ENCODE assay signal across 7 mouse cellular contexts in the genomic region with DNA sequence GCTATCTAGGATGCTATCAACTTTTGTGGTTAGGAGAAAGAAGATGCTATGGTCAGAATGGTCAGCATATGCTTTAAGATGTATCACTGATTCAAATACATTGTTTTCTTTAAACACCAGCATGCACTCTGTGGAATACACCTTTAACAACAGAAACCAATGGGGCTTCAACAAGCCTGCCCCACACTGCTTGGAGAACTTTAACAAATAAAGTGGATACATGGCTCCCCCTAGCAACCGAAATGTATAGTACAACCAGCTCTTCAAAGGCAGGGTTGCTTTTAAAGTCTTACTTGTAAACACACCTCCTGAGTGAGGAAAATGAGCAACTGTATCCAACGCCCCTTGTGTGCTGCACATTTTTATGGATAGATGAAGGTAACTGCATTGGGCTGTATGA.
DNase-seq lines count a peak whose midpoint lies in the region; ATAC-seq and TF ChIP-seq lines count a peak whose summit lies in the region.

No protein-coding gene starts in this region.

- no peak overlapping the region for H3K4me2 ChIP-seq in lung, embryonic 14.5 days
- no peak overlapping the region for H3K4me2 ChIP-seq in forebrain, embryonic 15.5 days (replicated peaks)

- H3K4me1 ChIP-seq in lung, embryonic 14.5 days (ENCODE audit: insufficient read depth): no peaks in the 10 kb centered on the region
- no peaks in the 10 kb centered on the region for H3K4me1 ChIP-seq in forebrain, embryonic 15.5 days

- no peaks in the 10 kb centered on the region for H3K9me3 ChIP-seq in lung, embryonic 14.5 days (ENCODE audit: low read depth, low read length)
- H3K9me3 ChIP-seq in forebrain, embryonic 15.5 days: no peaks in the 10 kb centered on the region

- peak; percentile 78 for DNase-seq in lung, embryonic 14.5 days
- DNase-seq in lung, postnatal 25 days (ENCODE audit: low spot score): no peak
- peak; percentile 54 for DNase-seq in left cerebral cortex, adult 2 months (ENCODE audit: extremely low spot score in 1 of 2, low spot score in 2 of 2)
- peak; percentile 71 for DNase-seq in retina, postnatal 1 day
- no peak for DNase-seq in c-Kit-positive CD71-positive TER-119-positive erythroid progenitor cells, embryonic 14.5 days (ENCODE audit: low spot score)

- H3K27me3 ChIP-seq in lung, embryonic 14.5 days (ENCODE audit: insufficient read depth, low read length): no peaks in the 10 kb centered on the region
- H3K27me3 ChIP-seq in forebrain, embryonic 15.5 days: no peaks in the 10 kb centered on the region

- 2% methylated on average over 2 of the region's 2 CpGs for WGBS in lung, embryonic 14.5 days
- WGBS in forebrain, embryonic 15.5 days: 6% methylated on average over 2 of the region's 2 CpGs

- peak; percentile 58 for TF ChIP-seq CTCF in lung, embryonic 14.5 days (IDR thresholded peaks at IDR 0.05; ENCODE audit: low read depth)
- TF ChIP-seq CTCF in left cerebral cortex, adult 2 months (IDR thresholded peaks at IDR 0.05): peak; percentile 68

- ATAC-seq in lung, embryonic 14.5 days (ENCODE audit: insufficient read depth): 0 out of 2 replicates have a peak, but pooled peaks have one; percentile 35
- ATAC-seq in cerebellum, adult (ENCODE audit: insufficient number of reproducible peaks, low FRiP score, low TSS enrichment): peak; percentile 66
- peak; percentile 68 for ATAC-seq in forebrain, embryonic 15.5 days (replicated peaks)

- no peak overlapping the region for H3K27ac ChIP-seq in lung, embryonic 14.5 days (ENCODE audit: low read depth)
- no peak overlapping the region for H3K27ac ChIP-seq in forebrain, embryonic 15.5 days (replicated peaks)
- H3K27ac ChIP-seq in left cerebral cortex, adult 2 months: no peak overlapping the region

- H3K4me3 ChIP-seq in lung, embryonic 14.5 days (ENCODE audit: low read depth, low read length): no peak overlapping the region
- H3K4me3 ChIP-seq in forebrain, embryonic 15.5 days: no peak overlapping the region
- no peak overlapping the region for H3K4me3 ChIP-seq in left cerebral cortex, adult 2 months

- intact Hi-C loops in left cerebral cortex, adult 2 months (cut with DNase I): loop anchor here (1.0 to 5.0 kb wide), 2 partner anchors 471 to 1119 kb away; no protein-coding TSS in a partner anchor

- no peak overlapping the region for H3K9ac ChIP-seq in lung, embryonic 14.5 days
- no peak overlapping the region for H3K9ac ChIP-seq in forebrain, embryonic 15.5 days (replicated peaks)

- no peaks in the 10 kb centered on the region for H3K36me3 ChIP-seq in lung, embryonic 14.5 days (ENCODE audit: insufficient read depth)
- H3K36me3 ChIP-seq in forebrain, embryonic 15.5 days: no peaks in the 10 kb centered on the region

Comparison
In these comparisons a context has a peak if more than half of its experiments do, and no peak if none do; other contexts are left out.
1. DNase-seq: peak in lung, embryonic 14.5 days (single experiment), left cerebral cortex, adult 2 months (2 of 2) and retina, postnatal 1 day (single experiment); none in lung, postnatal 25 days (single experiment) and c-Kit-positive CD71-positive TER-119-positive erythroid progenitor cells, embryonic 14.5 days (single experiment).
2. Peak in every context shown above with its lines, with median percentiles within 50 percentile points of each other: ATAC-seq.